In the genomic region with DNA sequence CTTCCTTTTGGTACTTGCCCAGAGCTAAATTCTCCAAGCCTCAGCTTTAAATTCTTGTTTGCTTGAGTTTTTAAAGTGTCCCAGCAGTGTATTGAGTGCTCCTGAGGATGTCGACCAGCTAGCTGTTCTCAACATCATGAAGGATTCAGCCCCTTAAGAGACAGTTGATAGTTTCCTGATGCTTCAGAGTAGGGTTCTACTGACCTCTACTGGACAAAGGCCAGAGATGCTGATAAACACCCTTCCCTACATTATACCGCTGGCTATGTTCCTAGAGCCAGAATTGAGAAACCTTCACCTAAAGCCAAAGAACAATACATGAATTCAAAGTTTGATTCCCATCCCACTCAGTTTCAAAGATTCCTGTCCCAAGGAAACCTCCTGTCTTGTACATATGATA, we compare ENCODE assay signal across 9 mouse cellular contexts. TPM values are rescaled to one million over a fixed set of nuclear protein-coding genes. Genes with fewer than 3 reads are reported as not detected.
A peak's percentile ranks its signal among the peaks of the same experiment; 100 is the strongest.
DNase-seq lines count a peak whose midpoint lies in the region; ATAC-seq lines count a peak whose summit lies in the region.
"Had no signal": no experiment of that assay in that cellular context is flagged by ENCODE, and none has a peak within 500 bp of the region (broad histone marks: within the 10 kb centered on the region; RNA-seq: fewer than 3 reads in every experiment).

No protein-coding gene starts in this region.

- H3K27me3 ChIP-seq in neural tube, embryonic 14.5 days (ENCODE audit: control insufficient read depth, insufficient read depth, low read length) = no peaks in the 10 kb centered on the region

- WGBS in neural tube, embryonic 14.5 days = 40% methylated on average over 2 of the region's 2 CpGs

- H3K36me3 ChIP-seq in neural tube, embryonic 14.5 days (ENCODE audit: control insufficient read depth, insufficient read depth, low read length) = no peaks in the 10 kb centered on the region

- intact Hi-C loops in left cerebral cortex, postnatal 14 days (cut with DNase I) = no loop called here

- no peak overlapping the region for H3K4me3 ChIP-seq in neural tube, embryonic 14.5 days (ENCODE audit: low read depth, low read length)
- H3K4me3 ChIP-seq: megakaryocyte, embryonic 14.5 days had no signal

- H3K4me2 ChIP-seq in neural tube, embryonic 14.5 days (ENCODE audit: low read depth, low read length) = no peak overlapping the region

- no peaks in the 10 kb centered on the region for H3K4me1 ChIP-seq in neural tube, embryonic 14.5 days (ENCODE audit: control insufficient read depth, insufficient read depth, low read length)
- H3K4me1 ChIP-seq: megakaryocyte, embryonic 14.5 days had no signal

- H3K27ac ChIP-seq in neural tube, embryonic 14.5 days (ENCODE audit: low read depth, low read length) = no peak overlapping the region

- H3K9me3 ChIP-seq in neural tube, embryonic 14.5 days (ENCODE audit: control insufficient read depth, low read length) = no peaks in the 10 kb centered on the region
- H3K9me3 ChIP-seq: megakaryocyte, embryonic 14.5 days had no signal

- no peak overlapping the region for H3K9ac ChIP-seq in neural tube, embryonic 14.5 days (replicated peaks; ENCODE audit: low read depth, low read length)

- peak; percentile 75; the same call in 1 of the 2 replicates for ATAC-seq in neural tube, embryonic 14.5 days (ENCODE audit: low read depth)

- peak; percentile 6 to 53 for DNase-seq in adrenal gland, adult (ENCODE audit: inconsistent age in 2 of 2, low spot score in 1 of 2)
- DNase-seq in adrenal gland, adult 18-20 months (ENCODE audit: low spot score in 2 of 2) = no peak
- peak; percentile 17 to 25 for DNase-seq in left cerebral cortex, postnatal 14 days (ENCODE audit: low spot score in 2 of 2)
- no peak for DNase-seq in left cerebral cortex, adult 11 months (ENCODE audit: low spot score)
- peak; percentile 49 to 65 for DNase-seq in cerebellum, postnatal 10 days
- peak; percentile 18 for DNase-seq in hindlimb bud, embryonic 11.5 days (ENCODE audit: extremely low spot score, low read depth, low spot score)
- no peak for DNase-seq in urinary bladder, adult 2 months (ENCODE audit: low spot score)

RNA-seq across cellular contexts. Expression of a gene that starts 23.0 kb away (rescaled TPM):
- 10 to 100 TPM; 26.1 to 46.2 TPM for total RNA-seq in adrenal gland, adult 18-20 months (2021)
- 1 to 10 TPM; 2.8 to 2.9 TPM for total RNA-seq in left cerebral cortex, postnatal 14 days (2021)
- polyA plus RNA-seq in neural tube, embryonic 14.5 days (2014; fragmentation: Nextera tagmentation; extraction: Ambion mirVana) = 0.76 and 0.91 TPM in 2 replicates
- polyA plus RNA-seq in urinary bladder, adult 2 months (2012; rRNA removed) = 9.5 and 10.1 TPM in 2 replicates

RNA-seq across cellular contexts. Expression of a gene that starts 46.3 kb away (rescaled TPM):
- total RNA-seq in adrenal gland, adult 18-20 months (2021) = 10 to 100 TPM; 21.7 to 22.5 TPM
- 10 to 100 TPM; 37.7 to 57.0 TPM for total RNA-seq in left cerebral cortex, postnatal 14 days (2021)
- polyA plus RNA-seq in neural tube, embryonic 14.5 days (2014; fragmentation: Nextera tagmentation; extraction: Ambion mirVana) = 51.3 and 55.5 TPM in 2 replicates
- polyA plus RNA-seq in urinary bladder, adult 2 months (2012; rRNA removed) = 20.6 and 24.1 TPM in 2 replicates

Comparison
In these comparisons a context has a peak if more than half of its experiments do, and no peak if none do; other contexts are left out.
1. DNase-seq: peak in adrenal gland, adult (2 of 2), left cerebral cortex, postnatal 14 days (2 of 2), cerebellum, postnatal 10 days (2 of 2) and hindlimb bud, embryonic 11.5 days (single experiment); none in adrenal gland, adult 18-20 months (0 of 2), left cerebral cortex, adult 11 months (single experiment) and urinary bladder, adult 2 months (single experiment).
2. RNA of a gene that starts 23.0 kb away (total RNA-seq): 26.1 to 46.2 TPM in adrenal gland, adult 18-20 months; 2.8 to 2.9 TPM in left cerebral cortex, postnatal 14 days; every median in the first group is over 4 times any median in the second.